Mouse (Mus musculus): ENCODE data around the gene Krit1. TPM values are rescaled to one million over a fixed set of nuclear protein-coding genes. Genes with fewer than 3 reads are reported as not detected.

Krit1 gene
- polyA plus RNA-seq, 1 experiment from 2014 or later, result 68.8 TPM

Other genes with a start within 250 kb of the Krit1 start
- 3.6 and 4.1 TPM in 2 replicates for gene 1700109H08Rik, start 231.6 kb upstream of the Krit1 start, polyA plus RNA-seq (2014; fragmentation: Nextera tagmentation; extraction: Ambion mirVana)
- gene Pex1, start 207.1 kb upstream of the Krit1 start, polyA plus RNA-seq (2014; fragmentation: Nextera tagmentation; extraction: Ambion mirVana), result 21.8 and 24.4 TPM in 2 replicates
- 15.7 and 18.5 TPM in 2 replicates for gene Rbm48, start 206.6 kb upstream of the Krit1 start, polyA plus RNA-seq (2014; fragmentation: Nextera tagmentation; extraction: Ambion mirVana)
- not detected in 2 replicates for gene Tmbim7, start 152.0 kb upstream of the Krit1 start, polyA plus RNA-seq (2014; fragmentation: Nextera tagmentation; extraction: Ambion mirVana)
- gene Gatad1, start 146.0 kb upstream of the Krit1 start, polyA plus RNA-seq (2014; fragmentation: Nextera tagmentation; extraction: Ambion mirVana), result 66.9 and 72.5 TPM in 2 replicates
- gene Ankib1, start 259 bp upstream of the Krit1 start, polyA plus RNA-seq (2014; fragmentation: Nextera tagmentation; extraction: Ambion mirVana), result 19.5 and 25.6 TPM in 2 replicates
- gene Lrrd1, start 42.0 kb downstream of the Krit1 start, polyA plus RNA-seq (2014; fragmentation: Nextera tagmentation; extraction: Ambion mirVana), result 0.12 and 0.18 TPM in 2 replicates
- 6.8 and 7.0 TPM in 2 replicates for gene Mterf1a, start 90.7 kb downstream of the Krit1 start, polyA plus RNA-seq (2014; fragmentation: Nextera tagmentation; extraction: Ambion mirVana)
- gene Akap9, start 124.9 kb downstream of the Krit1 start, polyA plus RNA-seq (2014; fragmentation: Nextera tagmentation; extraction: Ambion mirVana), result 362 and 409 TPM in 2 replicates

Measured in midbrain, embryonic 14.5 days (tissue).